Mouse (Mus musculus) liver, embryonic 11.5 days (tissue): ENCODE measurements at regions not wholly inside any gene's neighbourhood (a gene's known extent, or its start where the extent isn't known, plus 50 kb on each side); places are given as distances from the start of the nearest gene placed in this dataset.

Experiments used
- ATAC-seq: fragments of 200-750 bp; cut with Nextera tagmentation; replicated peaks from 2 replicates; pipeline ENCODE4 v1.8.0; 2017; ENCODE audit warnings: moderate number of reproducible peaks, mild to moderate bottlenecking, moderate TSS enrichment, moderate library complexity; ENCODE audit not compliant: low FRiP score
- DNase-seq: peaks from one replicate; pipeline ENCODE4 v3.0.0-alpha.2; 2017; ENCODE audit warnings: low spot score
- H3K27ac ChIP-seq: fragments of 300-500 bp; sonication (generic); 2 replicates; pipeline ENCODE4 v1.5.1; 2014; ENCODE audit warnings: mild to moderate bottlenecking, low read depth, low read length, control low read depth
- H3K27me3 ChIP-seq: fragments of 300-500 bp; sonication (generic); replicated peaks from 2 replicates; pipeline ENCODE4 v1.6.1; 2014; ENCODE audit warnings: low read length, mixed read lengths; ENCODE audit not compliant: control insufficient read depth, insufficient read depth
- H3K36me3 ChIP-seq: fragments of 300-500 bp; sonication (generic); 2 replicates; pipeline ENCODE4 v1.6.1; 2014; ENCODE audit warnings: mild to moderate bottlenecking, low read length, moderate library complexity, mixed read lengths; ENCODE audit not compliant: control insufficient read depth, insufficient read depth
- H3K4me1 ChIP-seq: fragments of 300-500 bp; sonication (generic); replicated peaks from 2 replicates; pipeline ENCODE4 v1.6.1; 2014; ENCODE audit warnings: low read length, mixed read lengths; ENCODE audit not compliant: control insufficient read depth, insufficient read depth
- H3K4me2 ChIP-seq: fragments of 300-500 bp; sonication (generic); 2 replicates; pipeline ENCODE4 v1.6.1; 2014; ENCODE audit warnings: mild to moderate bottlenecking, control low read depth, moderate library complexity
- H3K4me3 ChIP-seq: fragments of 300-500 bp; sonication (generic); 2 replicates; pipeline ENCODE4 v1.5.1; 2014; ENCODE audit warnings: low read depth, low read length, control low read depth
- H3K9ac ChIP-seq: fragments of 300-500 bp; sonication (generic); 2 replicates; pipeline ENCODE4 v1.6.1; 2014; ENCODE audit warnings: low read depth, low read length, control low read depth
- H3K9me3 ChIP-seq: fragments of 300-500 bp; sonication (generic); 2 replicates; pipeline ENCODE4 v1.6.1; 2016; ENCODE audit warnings: low read length, inconsistent platforms, mixed read lengths; ENCODE audit not compliant: control insufficient read depth
- WGBS: fragments of 180-500 bp; shearing (Covaris S2); extraction: QIAGEN DNeasy Blood & Tissue Kit; methylation state at CpG from one replicate; pipeline ENCODE4 v1.1.7; 2014; 5-methylcytosine and 5-hydroxymethylcytosine counted together

- Histone ChIP-seq H3K4me2 (no peak overlapping the region), H3K9me3 (no peaks in the 10 kb centered on the region), H3K27me3 (no peaks in the 10 kb centered on the region), H3K4me3 (no peak overlapping the region), H3K9ac (no peak overlapping the region), H3K4me1 (0 out of 2 replicates have a peak, but pooled peaks cover under 1% of the 10 kb centered on the region), H3K27ac (no peak overlapping the region), H3K36me3 (no peaks in the 10 kb centered on the region)
- 58% methylated on average over 1 of the region's 1 CpGs for WGBS
- DNase-seq (no peak), ATAC-seq (no peak)
Measured at GRCm38 (mm10) chr13:107897646-107898045, 146.6 kb upstream of the Smim15 start.

- DNase-seq: no peak
- no peak overlapping the region for H3K4me3 ChIP-seq
- WGBS: 48% methylated on average over 3 of the region's 3 CpGs
- no peak overlapping the region for H3K27ac ChIP-seq
- no peak for ATAC-seq
- H3K9ac ChIP-seq: no peak overlapping the region
- H3K4me1 ChIP-seq: peaks cover 4% of the 10 kb centered on the region; the same call in 1 of the 2 replicates
- 0 out of 2 replicates have a peak, but pooled peaks cover 4% of the 10 kb centered on the region for H3K27me3 ChIP-seq
- no peaks in the 10 kb centered on the region for H3K9me3 ChIP-seq
- no peak overlapping the region for H3K4me2 ChIP-seq
- no peaks in the 10 kb centered on the region for H3K36me3 ChIP-seq
Measured at GRCm38 (mm10) chr13:107897184-107897583, 147.1 kb upstream of the Smim15 start.

- WGBS: 75% methylated on average over 8 of the region's 8 CpGs
- H3K4me2 ChIP-seq: no peak overlapping the region
- no peaks in the 10 kb centered on the region for H3K36me3 ChIP-seq
- no peak overlapping the region for H3K4me3 ChIP-seq
- no peaks in the 10 kb centered on the region for H3K9me3 ChIP-seq
- H3K9ac ChIP-seq: no peak overlapping the region
- peaks cover 6% of the 10 kb centered on the region for H3K4me1 ChIP-seq
- ATAC-seq (no peak), DNase-seq (no peak)
- H3K27ac ChIP-seq: no peak overlapping the region
- H3K27me3 ChIP-seq: peaks cover 21% of the 10 kb centered on the region
Measured at GRCm38 (mm10) chr13:107893581-107894183, 150.6 kb upstream of the Smim15 start.

- Histone ChIP-seq H3K36me3 (no peaks in the 10 kb centered on the region), H3K4me1 (peaks cover 6% of the 10 kb centered on the region), H3K4me3 (no peak overlapping the region), H3K27ac (no peak overlapping the region), H3K27me3 (peaks cover 27% of the 10 kb centered on the region), H3K9ac (no peak overlapping the region), H3K9me3 (no peaks in the 10 kb centered on the region), H3K4me2 (no peak overlapping the region)
- WGBS: 88% methylated on average over 4 of the region's 4 CpGs
- ATAC-seq (no peak), DNase-seq (no peak)
Measured at GRCm38 (mm10) chr13:107893081-107893480, 151.2 kb upstream of the Smim15 start.

- Histone ChIP-seq H3K27me3 (peaks cover 37% of the 10 kb centered on the region), H3K27ac (no peak overlapping the region), H3K4me2 (peak overlapping the region; percentile 98), H3K9me3 (no peaks in the 10 kb centered on the region), H3K9ac (peak overlapping the region; percentile 6; the same call in 1 of the 2 replicates), H3K36me3 (no peaks in the 10 kb centered on the region), H3K4me3 (peak overlapping the region; percentile 84), H3K4me1 (peaks cover 9% of the 10 kb centered on the region)
- ATAC-seq (no peak), DNase-seq (no peak)
- WGBS: 17% methylated on average over 11 of the region's 11 CpGs
Measured at GRCm38 (mm10) chr13:107891946-107892345, 152.3 kb upstream of the Smim15 start.

- Histone ChIP-seq H3K4me1 (peaks cover 9% of the 10 kb centered on the region), H3K9ac (peak overlapping the region; percentile 71), H3K4me3 (peak overlapping the region; percentile 84), H3K36me3 (no peaks in the 10 kb centered on the region), H3K4me2 (peak overlapping the region; percentile 98), H3K27ac (peak overlapping the region; percentile 73), H3K9me3 (no peaks in the 10 kb centered on the region), H3K27me3 (peaks cover 38% of the 10 kb centered on the region)
- DNase-seq (peak; percentile 78), ATAC-seq (peak; percentile 21)
- WGBS: under 1% methylated on average over 94 of the region's 95 CpGs
Measured at GRCm38 (mm10) chr13:107890866-107891821, 153.1 kb upstream of the Smim15 start.

GRCm38 (mm10) chr13:107889985-107890865 is 154.0 kb upstream of the Smim15 start:
- Histone ChIP-seq H3K27me3 (peaks cover 38% of the 10 kb centered on the region), H3K4me2 (peak overlapping the region; percentile 98), H3K4me1 (peaks cover 9% of the 10 kb centered on the region), H3K4me3 (peak overlapping the region; percentile 84), H3K27ac (peak overlapping the region; percentile 73), H3K9ac (peak overlapping the region; percentile 73), H3K9me3 (no peaks in the 10 kb centered on the region), H3K36me3 (no peaks in the 10 kb centered on the region)
- DNase-seq: peak; percentile 96
- peak; percentile 94 for ATAC-seq
- WGBS: under 1% methylated on average over 80 of the region's 90 CpGs

GRCm38 (mm10) chr13:107889588-107889984 is 154.7 kb upstream of the Smim15 start:
- Histone ChIP-seq H3K4me3 (peak overlapping the region; percentile 84), H3K4me1 (peaks cover 9% of the 10 kb centered on the region), H3K4me2 (peak overlapping the region; percentile 98), H3K27me3 (peaks cover 38% of the 10 kb centered on the region), H3K27ac (peak overlapping the region; percentile 64), H3K9me3 (no peaks in the 10 kb centered on the region), H3K36me3 (no peaks in the 10 kb centered on the region), H3K9ac (peak overlapping the region; percentile 73)
- ATAC-seq: no peak
- no peak for DNase-seq
- under 1% methylated on average over 54 of the region's 66 CpGs for WGBS
